ENCODE assay signal across 24 mouse cellular contexts in the genomic region with DNA sequence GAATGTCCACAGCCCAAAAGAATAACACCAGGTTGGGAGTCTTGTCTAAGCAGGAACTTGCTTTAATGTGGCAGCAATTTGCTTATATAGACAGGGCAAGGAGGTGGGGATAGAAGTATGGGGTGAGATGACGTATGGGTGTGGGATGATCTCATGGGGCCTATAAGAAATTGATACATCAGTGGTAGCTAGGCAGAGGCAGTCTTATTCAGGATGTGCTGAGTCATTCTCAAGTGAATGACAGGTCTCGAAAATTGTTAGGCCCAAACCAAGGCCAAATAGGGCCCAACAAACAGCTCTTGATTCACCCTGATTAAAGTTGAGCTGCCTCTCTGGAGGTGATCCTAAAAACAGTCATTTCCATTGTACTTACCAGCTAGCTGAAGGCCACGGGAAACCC.
"Had no signal": no experiment of that assay in that cellular context is flagged by ENCODE, and none has a peak within 500 bp of the region (broad histone marks: within the 10 kb centered on the region; RNA-seq: fewer than 3 reads in every experiment).

No protein-coding gene starts in this region.

- H3K27ac ChIP-seq: left cerebral cortex, adult 2 months; limb, embryonic 12.5 days; limb, embryonic 15.5 days; liver, embryonic 14.5 days; macrophage; midbrain, embryonic 10.5 days; midbrain, embryonic 13.5 days; neural tube, embryonic 13.5 days; stomach, embryonic 15.5 days had no signal

- H3K27me3 ChIP-seq: limb, embryonic 12.5 days; limb, embryonic 15.5 days; megakaryocyte, embryonic 14.5 days; midbrain, embryonic 13.5 days; neural tube, embryonic 13.5 days; stomach, embryonic 15.5 days had no signal

- H3K9me3 ChIP-seq: limb, embryonic 12.5 days; limb, embryonic 15.5 days; megakaryocyte, embryonic 14.5 days; midbrain, embryonic 10.5 days; midbrain, embryonic 13.5 days; neural tube, embryonic 13.5 days; stomach, embryonic 15.5 days had no signal

- H3K36me3 ChIP-seq: limb, embryonic 12.5 days; limb, embryonic 15.5 days; midbrain, embryonic 10.5 days; midbrain, embryonic 13.5 days; neural tube, embryonic 13.5 days; stomach, embryonic 15.5 days had no signal

- ATAC-seq: liver, postnatal 0 days; lung, postnatal 0 days; midbrain, embryonic 13.5 days; midbrain, embryonic 16.5 days had no signal

- H3K4me2 ChIP-seq: limb, embryonic 12.5 days; limb, embryonic 15.5 days; liver, embryonic 11.5 days; lung, embryonic 14.5 days; midbrain, embryonic 13.5 days; neural tube, embryonic 13.5 days; stomach, embryonic 15.5 days had no signal

- DNase-seq: kidney, adult 9 months; kidney, postnatal 14 days; kidney, postnatal 4 days; left cerebral cortex, postnatal 4 days; liver, postnatal 0 days; lung, embryonic 14.5 days; retina, postnatal 1 day; right cerebral cortex, postnatal 25 days; spleen, adult 18-20 months; thymus, postnatal 25 days had no signal

- H3K4me3 ChIP-seq: left cerebral cortex, adult 2 months; limb, embryonic 12.5 days; limb, embryonic 15.5 days; megakaryocyte, embryonic 14.5 days; midbrain, embryonic 10.5 days; midbrain, embryonic 13.5 days; myocyte; neural tube, embryonic 13.5 days; stomach, embryonic 15.5 days had no signal

- H3K4me1 ChIP-seq: limb, embryonic 15.5 days; midbrain, embryonic 10.5 days; midbrain, embryonic 13.5 days; neural tube, embryonic 13.5 days; stomach, embryonic 15.5 days had no signal

- H3K9ac ChIP-seq: limb, embryonic 12.5 days; limb, embryonic 15.5 days; liver, embryonic 14.5 days; liver, postnatal 0 days; lung, embryonic 14.5 days; midbrain, embryonic 13.5 days; neural tube, embryonic 13.5 days; stomach, embryonic 15.5 days had no signal
